Mouse (Mus musculus) erythroblast, embryonic 14.5 days (primary cell): ENCODE data around the gene Plagl1.

Experiments
- GATA1 ChIP-seq: IDR thresholded peaks from 2 replicates; pipeline ENCODE4 v1.6.1; 2012; ENCODE audit warnings: low read length, inconsistent platforms, mixed read lengths
- TAL1 ChIP-seq: IDR thresholded peaks from 3 replicates; pipeline ENCODE4 v1.6.1; 2012; ENCODE audit warnings: low read length, inconsistent platforms, mixed read lengths

- TF ChIP-seq GATA1 (no peak), TAL1 (no peak)
Observed at GRCm38 (mm10) chr10:13127946-13128345, 67.6 kb downstream of the Plagl1 start.
